Mouse (Mus musculus) right cerebral cortex, postnatal 4 days (tissue): ENCODE data around the gene Kantr.
"Not testable (repeated sequence)": the region's sequence is repeated elsewhere in the genome, so short reads cannot be mapped to it uniquely, and the experiment has no call there.

Experiments
- DNase-seq: peaks from one replicate; pipeline ENCODE4 v3.0.0-alpha.2; 2022

The Kantr gene

GRCm38 (mm10) chrX:152326996-152327688 is at the start of gene Kantr:
Kantr (minus strand) TSS chrX:152327495.
- DNase-seq = peak; percentile 63

GRCm38 (mm10) chrX:152368397-152369273 is 41.3 kb upstream of the Kantr start, which contains the start of gene Gpr173:
Gpr173 (minus strand) TSS chrX:152368704.
- peak; percentile 66 for DNase-seq

- DNase-seq = peak; percentile 15
Measured at GRCm38 (mm10) chrX:152368054-152368396, 40.7 kb upstream of the Kantr start.

GRCm38 (mm10) chrX:152366418-152366817 is 39.1 kb upstream of the Kantr start:
- no peak for DNase-seq

GRCm38 (mm10) chrX:152352553-152353153 is 25.4 kb upstream of the Kantr start:
- no peak for DNase-seq

- DNase-seq = no peak
Measured at GRCm38 (mm10) chrX:152347041-152347440, 19.7 kb upstream of the Kantr start.

- DNase-seq = no peak
Measured at GRCm38 (mm10) chrX:152346587-152346986, 19.3 kb upstream of the Kantr start.

GRCm38 (mm10) chrX:152342903-152343302 is 15.6 kb upstream of the Kantr start:
- DNase-seq = no peak

- DNase-seq = peak; percentile 89
Measured at GRCm38 (mm10) chrX:152342358-152342901, 15.1 kb upstream of the Kantr start, which contains the start of gene Tspyl2. Tspyl2 (minus strand) TSS chrX:152342425.

- no peak for DNase-seq
Measured at GRCm38 (mm10) chrX:152341496-152341895, 14.2 kb upstream of the Kantr start.

GRCm38 (mm10) chrX:152336546-152337332 is 9.4 kb upstream of the Kantr start:
- DNase-seq = peak; percentile 82

GRCm38 (mm10) chrX:152336123-152336522 is 8.8 kb upstream of the Kantr start:
- DNase-seq = not testable (repeated sequence)

GRCm38 (mm10) chrX:152329400-152329799 is 2.1 kb upstream of the Kantr start:
- DNase-seq = not testable (repeated sequence)

GRCm38 (mm10) chrX:152327689-152328052 is 376 bp upstream of the Kantr start:
- DNase-seq = no peak

GRCm38 (mm10) chrX:152323584-152323983 is 3.7 kb downstream of the Kantr start:
- no peak for DNase-seq

- no peak for DNase-seq
Measured at GRCm38 (mm10) chrX:152322776-152323175, 4.5 kb downstream of the Kantr start.

- DNase-seq = no peak
Measured at GRCm38 (mm10) chrX:152320535-152320934, 6.8 kb downstream of the Kantr start.

GRCm38 (mm10) chrX:152307942-152308341 is 19.4 kb downstream of the Kantr start:
- DNase-seq = peak; percentile 17

GRCm38 (mm10) chrX:152307371-152307770 is 19.9 kb downstream of the Kantr start:
- DNase-seq = no peak

- no peak for DNase-seq
Measured at GRCm38 (mm10) chrX:152306224-152306623, 21.1 kb downstream of the Kantr start.

GRCm38 (mm10) chrX:152287026-152287425 is 40.3 kb downstream of the Kantr start:
- not testable (repeated sequence) for DNase-seq

- DNase-seq = no peak
Measured at GRCm38 (mm10) chrX:152284746-152285145, 42.5 kb downstream of the Kantr start.
